Mouse (Mus musculus): ENCODE data around the gene Tm9sf2.
A peak's percentile ranks its signal among the peaks of the same experiment; 100 is the strongest.

Gene Tm9sf2

DNA sequence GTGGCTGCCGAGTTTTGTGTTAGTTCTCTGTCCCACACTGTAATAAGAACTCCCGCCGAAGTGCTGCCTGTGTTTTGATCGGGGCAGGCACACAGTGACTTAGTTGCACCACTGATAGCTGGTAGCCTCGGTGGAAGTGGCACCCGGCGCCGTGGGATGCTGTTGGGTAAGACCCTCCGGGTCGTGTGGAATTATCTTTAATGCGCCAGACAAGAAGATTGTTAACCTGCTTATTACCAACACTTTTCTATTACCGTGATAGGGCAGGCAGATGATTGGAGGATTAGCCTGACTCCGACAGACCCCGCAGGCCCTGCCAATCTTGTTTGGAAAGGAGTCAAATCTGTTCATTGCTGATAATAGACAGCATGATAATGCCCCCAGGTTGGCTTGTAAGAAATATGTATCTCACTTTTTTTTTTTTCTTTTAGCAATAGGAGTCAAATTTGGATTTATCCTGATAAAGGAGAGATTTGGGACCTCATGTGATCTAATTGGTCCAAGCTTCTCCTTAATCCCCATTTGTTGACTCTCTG lies 69.5 kb downstream of the Tm9sf2 start:
- DNase-seq (ENCODE audit: low read depth, low spot score) = no peak

DNA sequence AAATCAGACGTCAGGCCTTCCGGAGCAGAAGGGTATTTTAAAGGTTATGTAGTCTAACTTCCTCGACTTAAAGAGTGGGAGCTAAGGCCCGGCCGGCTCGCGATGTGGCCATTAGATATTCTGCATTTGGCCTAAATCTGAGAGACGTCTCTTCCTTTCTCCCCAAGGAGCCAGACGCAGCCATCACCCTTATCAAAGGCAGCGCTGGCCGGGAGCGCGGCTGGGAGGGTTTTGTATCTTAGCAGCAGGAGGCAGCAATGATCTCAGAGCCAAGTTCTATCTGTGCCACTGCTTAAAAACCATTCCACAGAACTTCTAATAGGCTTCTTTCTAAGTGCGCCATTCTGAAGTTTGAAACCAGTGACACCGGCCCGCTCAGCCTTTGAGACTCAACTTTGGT lies 72.4 kb downstream of the Tm9sf2 start:
- no peak for DNase-seq (ENCODE audit: low read depth, low spot score)

DNA sequence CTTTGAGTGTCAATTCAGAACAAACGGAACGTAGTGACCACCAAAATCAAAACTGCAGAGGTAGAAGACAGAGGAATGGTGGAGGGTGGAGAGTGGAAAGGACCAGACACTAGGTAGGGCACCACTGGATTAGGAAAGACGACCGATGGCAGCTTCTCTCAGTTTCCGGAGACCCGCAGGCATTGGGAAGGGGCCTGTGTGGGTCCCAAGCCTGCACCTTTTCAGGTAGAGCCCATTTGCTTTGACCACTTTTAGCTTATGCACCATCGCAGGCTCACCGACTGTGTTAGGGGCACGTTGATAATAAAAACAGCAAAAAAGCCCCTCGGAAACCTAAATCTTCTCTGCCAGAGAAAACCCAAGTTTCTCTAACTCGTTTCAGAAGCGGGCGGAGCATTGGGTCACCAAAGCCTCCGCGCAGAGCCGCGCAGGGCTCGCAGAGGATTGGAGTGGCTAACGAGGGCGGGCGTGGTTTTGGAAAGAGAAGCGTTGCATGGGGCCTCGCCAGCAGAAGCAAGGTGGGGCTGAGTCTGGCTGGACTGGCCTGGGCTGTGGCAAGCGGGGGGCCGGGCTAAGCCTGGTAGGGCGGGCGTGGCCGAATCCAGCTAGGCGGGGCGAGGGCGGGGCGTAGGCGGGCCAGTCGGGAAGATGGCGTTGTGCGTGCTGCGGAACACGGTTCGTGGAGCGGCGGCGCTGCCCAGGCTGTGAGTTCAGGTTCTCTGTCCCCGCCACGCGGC lies 74.4 kb downstream of the Tm9sf2 start, which contains the start of gene Clybl:
Clybl (plus strand) TSS at position 627 of the 737 bp plus-strand sequence.
- peak; percentile 94 for DNase-seq (ENCODE audit: low read depth, low spot score)

DNA sequence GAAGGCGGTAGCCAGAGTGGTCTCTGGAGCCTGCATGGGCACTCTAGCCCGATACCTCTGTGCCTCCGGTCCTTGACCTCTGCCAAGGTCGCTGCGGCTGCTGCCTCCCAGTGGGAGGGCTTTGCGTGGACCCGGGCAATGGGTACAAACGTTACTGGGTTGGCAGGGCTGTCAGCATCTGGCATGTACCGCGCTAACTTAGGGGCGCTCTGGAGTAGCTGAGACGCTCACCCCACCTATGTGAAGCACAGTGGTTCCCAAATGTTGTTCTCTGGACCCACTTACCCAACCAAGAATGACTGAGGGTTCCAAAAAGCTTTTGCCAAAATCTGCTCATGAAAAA lies 74.9 kb downstream of the Tm9sf2 start:
- DNase-seq (ENCODE audit: low read depth, low spot score) = no peak

DNA sequence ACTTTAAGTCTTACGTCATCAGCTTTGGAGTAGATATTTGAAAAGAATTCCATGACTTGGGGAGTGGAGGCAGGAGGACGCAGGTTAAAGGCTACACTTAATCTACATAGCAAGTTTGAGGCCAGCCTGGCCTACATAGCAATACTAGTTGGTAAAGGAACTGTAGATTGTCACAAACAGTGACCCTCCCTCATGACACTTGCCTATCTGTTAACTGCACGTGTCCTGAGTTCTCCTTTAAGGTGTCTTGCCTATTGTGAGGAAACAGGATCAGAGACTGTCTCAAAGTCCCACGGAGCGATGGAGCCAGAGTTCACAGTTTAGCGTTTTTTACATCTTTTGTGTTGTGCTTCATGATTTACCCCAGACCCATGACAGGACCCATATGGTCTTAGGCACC lies 75.4 kb downstream of the Tm9sf2 start:
- no peak for DNase-seq (ENCODE audit: low read depth, low spot score)

DNA sequence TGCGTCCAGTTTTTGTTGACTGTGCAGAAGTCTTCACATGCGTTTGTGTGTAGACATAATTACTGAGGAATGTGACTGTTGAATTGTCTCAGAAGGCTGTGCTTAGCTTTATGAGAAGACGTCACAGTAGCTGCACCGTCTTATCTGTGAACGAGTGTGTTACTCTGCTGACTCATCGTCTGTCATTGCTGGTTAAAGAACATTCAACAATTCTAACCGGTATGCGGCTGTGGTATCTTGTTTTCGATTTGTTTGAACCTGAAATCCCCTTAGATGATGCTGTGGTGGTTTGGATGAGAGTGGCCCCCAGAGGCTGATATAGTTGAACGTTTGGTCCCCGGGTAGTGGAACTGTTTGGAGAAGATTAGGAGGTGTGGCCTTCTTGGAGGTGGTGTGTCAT lies 77.1 kb downstream of the Tm9sf2 start:
- DNase-seq (ENCODE audit: low read depth, low spot score) = no peak

DNA sequence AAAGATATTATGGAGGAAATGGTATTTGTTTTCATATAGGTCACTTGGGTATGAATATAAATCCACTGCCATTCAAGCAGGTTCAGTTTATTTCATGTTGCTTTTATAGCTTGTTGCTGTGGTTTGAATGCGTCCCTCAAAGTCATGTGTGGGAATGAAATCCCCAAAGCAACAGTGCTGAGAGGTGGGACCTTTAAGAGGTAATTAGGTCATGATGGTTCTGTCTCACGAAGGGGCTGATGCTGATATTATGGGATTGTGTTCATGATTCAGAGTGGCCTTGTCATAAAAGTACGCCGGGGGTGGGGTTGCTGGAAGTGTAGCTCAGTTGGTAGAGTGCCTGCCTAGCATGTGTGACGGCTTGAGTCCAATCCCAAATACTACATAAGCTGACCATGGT lies 81.4 kb downstream of the Tm9sf2 start:
- DNase-seq (ENCODE audit: low read depth, low spot score) = no peak

DNA sequence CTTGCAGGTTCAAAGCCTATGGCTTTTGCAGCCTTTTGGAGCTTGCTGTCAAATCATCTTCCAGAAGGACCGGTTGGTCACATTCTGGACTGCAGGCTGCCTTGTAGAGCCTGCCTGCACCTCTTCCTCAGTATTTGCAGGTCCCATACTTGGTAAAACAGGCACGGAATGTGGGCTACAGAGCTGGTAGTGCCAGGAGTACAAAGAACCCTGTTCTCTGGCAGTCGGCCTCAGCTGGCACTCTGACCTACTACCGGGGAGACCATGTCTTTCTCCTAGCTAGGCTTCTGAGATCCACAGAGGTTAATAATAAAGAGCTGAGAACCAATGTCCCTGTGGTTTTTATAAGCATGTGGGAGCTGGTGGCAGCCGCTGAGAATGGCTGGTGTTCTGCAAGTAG lies 83.1 kb downstream of the Tm9sf2 start:
- no peak for DNase-seq (ENCODE audit: low read depth, low spot score)

DNA sequence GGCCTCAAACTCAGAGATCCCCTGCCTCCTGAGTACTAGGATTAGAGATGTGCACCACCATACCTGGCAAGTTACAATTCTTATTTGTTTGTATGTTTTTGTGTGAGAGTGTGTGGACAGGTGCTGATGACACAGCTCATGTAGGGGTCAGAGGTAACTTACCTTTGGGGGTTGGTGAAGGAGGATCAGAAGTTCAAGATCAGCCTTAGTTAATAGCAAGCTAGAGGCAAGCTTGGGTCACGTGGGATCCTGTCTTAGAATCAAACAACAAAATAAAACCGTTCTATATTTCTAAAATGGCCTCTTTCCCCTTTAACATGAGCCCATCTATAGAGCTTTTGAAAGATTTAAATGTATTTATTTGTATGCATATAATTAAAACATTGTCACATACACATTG lies 83.7 kb downstream of the Tm9sf2 start:
- no peak for DNase-seq (ENCODE audit: low read depth, low spot score)

DNA sequence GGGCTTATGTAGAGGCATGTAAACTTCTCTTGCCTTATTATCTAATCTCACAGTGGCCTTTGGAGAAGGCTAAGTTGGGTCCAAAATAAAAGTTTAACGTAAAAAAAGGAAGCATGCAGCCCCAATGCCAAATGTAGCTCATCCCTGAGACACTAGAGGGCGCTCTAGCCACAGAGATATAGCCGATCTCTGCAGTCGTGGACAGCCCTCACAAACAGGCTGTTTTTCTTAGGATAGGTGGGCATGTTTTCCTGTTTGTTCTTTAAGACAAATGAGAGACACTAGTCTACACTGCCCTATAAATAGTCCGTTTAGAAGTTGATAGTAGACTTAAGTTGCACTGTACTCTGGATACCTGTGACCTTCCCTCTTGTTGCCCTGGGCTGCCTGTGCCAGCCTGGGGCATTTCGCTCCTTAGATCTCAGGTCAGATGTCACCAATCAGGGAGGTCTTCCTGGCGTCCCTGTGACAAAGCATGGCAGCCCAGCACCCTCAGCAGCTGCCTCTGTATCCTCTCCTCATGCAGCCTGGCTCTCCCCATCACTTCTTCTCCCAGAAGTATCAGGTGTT lies 84.2 kb downstream of the Tm9sf2 start:
- DNase-seq (ENCODE audit: low read depth, low spot score) = peak; percentile 75

DNA sequence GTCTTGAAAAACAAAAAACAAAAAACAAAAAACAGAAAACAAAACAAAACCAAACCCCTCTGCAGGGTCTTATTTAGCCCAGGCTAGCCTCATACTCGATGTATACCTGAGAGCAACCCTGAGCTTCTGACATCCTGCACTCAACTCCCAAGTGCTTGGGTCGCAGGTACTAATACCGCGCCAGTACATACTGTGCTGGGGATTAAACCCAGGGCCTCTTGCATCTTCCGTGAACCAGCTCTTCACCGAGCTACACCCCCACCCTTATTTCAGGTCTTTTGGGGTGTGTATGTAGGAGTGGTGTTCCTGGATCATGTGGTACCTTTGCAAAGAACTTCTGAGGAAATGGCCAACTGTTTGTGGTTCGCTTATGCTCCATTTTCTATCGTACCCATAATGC lies 87.8 kb downstream of the Tm9sf2 start:
- no peak for DNase-seq (ENCODE audit: low read depth, low spot score)

DNA sequence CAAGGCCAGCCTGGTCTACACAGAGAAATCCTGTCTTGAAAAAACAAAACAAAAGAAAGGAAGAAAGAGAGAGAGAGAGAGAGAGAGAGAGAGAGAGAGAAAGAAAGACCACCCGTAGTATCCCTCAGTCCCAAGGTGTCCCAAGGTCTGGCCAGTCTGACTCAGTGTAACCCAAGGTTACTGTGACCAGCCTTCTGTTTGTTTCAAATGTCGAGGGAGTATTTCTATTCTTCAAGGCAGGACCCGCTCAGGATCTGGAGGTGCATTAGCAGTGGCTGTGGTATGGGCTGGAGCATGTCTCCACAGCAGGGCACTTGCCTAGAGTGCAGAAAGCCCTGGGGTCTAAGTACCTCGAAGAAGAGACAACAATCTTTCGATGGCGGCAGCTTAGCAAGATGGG lies 90.0 kb downstream of the Tm9sf2 start:
- DNase-seq (ENCODE audit: low read depth, low spot score) = no peak

DNA sequence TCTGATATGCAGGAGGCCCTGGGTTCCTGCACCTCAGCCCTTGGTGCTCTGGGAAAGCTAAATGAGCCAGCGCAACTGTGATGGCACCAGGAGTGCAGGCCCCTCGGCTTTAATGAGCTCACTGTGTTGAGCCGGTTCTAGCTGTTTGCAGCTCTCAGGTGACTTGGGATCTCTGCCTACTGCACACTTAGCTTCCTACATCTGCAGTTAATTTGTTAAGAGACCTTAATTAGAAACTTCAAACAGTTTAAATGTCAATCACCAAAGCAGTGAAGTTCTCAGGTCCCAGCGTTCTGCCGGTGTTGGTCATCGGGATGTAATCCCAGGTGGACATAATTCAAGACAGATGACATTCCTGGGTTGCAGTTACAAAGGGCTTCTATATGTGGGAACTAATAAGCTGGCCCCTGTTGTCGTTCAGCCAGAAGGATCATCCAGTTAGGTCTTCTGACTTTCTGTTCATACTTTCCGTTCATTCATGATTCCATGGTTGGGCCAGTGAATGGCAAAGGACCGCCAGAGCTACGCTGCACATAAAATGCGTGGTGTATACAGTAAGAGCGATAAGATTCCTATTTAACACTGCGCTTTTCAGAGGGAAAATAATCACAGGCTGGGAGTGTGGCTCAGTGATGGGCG lies 93.5 kb downstream of the Tm9sf2 start:
- no peak for DNase-seq (ENCODE audit: low read depth, low spot score)

DNA sequence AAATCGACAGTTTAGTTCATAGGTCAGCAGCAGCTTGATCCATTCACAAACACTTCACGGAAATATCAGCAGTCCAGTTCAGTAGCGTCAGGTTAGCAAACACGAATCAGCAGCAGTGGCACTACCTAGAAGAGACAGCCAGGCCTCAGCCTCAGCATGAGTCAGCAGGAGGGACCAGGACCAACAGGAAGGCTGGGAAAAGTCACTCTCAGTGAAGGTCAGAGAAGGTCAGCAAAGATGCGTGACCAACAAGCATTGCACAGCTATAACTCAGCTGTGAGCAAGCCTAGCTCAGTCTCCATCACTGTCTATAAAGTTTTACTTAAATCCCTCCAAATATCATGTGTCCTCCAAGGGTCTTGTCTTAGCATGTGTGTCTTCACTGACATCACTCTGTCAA lies 102.3 kb downstream of the Tm9sf2 start:
- no peak for DNase-seq (ENCODE audit: low read depth, low spot score)
